Mouse (Mus musculus) C2C12 (cell line): ENCODE results near the gene Esam. TPM values are rescaled to one million over a fixed set of nuclear protein-coding genes. Genes with fewer than 3 reads are reported as not detected.

Experiments
- H3K27me3 ChIP-seq: one replicate; pipeline ENCODE4 v1.6.1; 2011; ENCODE audit not compliant: control insufficient read depth, insufficient read depth, insufficient read length
- H3K36me3 ChIP-seq: one replicate; pipeline ENCODE4 v1.6.1; 2011; ENCODE audit not compliant: control insufficient read depth, insufficient read depth
- H3K4me3 ChIP-seq: one replicate; pipeline ENCODE4 v1.5.1; 2011; ENCODE audit warnings: mild to moderate bottlenecking, control low read depth; ENCODE audit not compliant: poor library complexity, insufficient read depth, severe bottlenecking
- H3K79me2 ChIP-seq: one replicate; pipeline ENCODE4 v1.6.1; 2011; ENCODE audit not compliant: control insufficient read depth, insufficient read depth
- H3K79me3 ChIP-seq: one replicate; pipeline ENCODE4 v1.6.1; 2011; ENCODE audit warnings: low read depth, control low read depth
- H3ac ChIP-seq: one replicate; pipeline ENCODE3; 2011; ENCODE audit warnings: low read depth; ENCODE audit not compliant: control insufficient read depth, insufficient read length
- CEBPB ChIP-seq: IDR thresholded peaks from one replicate; pipeline ENCODE4 v1.6.1; 2011; ENCODE audit warnings: low read depth, mild to moderate bottlenecking, control low read depth, moderate library complexity
- CTCF ChIP-seq: IDR thresholded peaks from one replicate; pipeline ENCODE4 v1.5.1; 2011; ENCODE audit not compliant: control insufficient read depth, insufficient read depth, insufficient read length
- FOSL1 ChIP-seq: IDR thresholded peaks from one replicate; pipeline ENCODE4 v1.8.0; 2011; ENCODE audit warnings: mild to moderate bottlenecking, low read length; ENCODE audit not compliant: poor library complexity, insufficient read depth, severe bottlenecking
- MAX ChIP-seq: IDR thresholded peaks from one replicate; pipeline ENCODE4 v1.6.1; 2011; ENCODE audit warnings: mild to moderate bottlenecking, control low read depth
- MYOD1 ChIP-seq: IDR thresholded peaks from one replicate; pipeline ENCODE4 v1.6.1; 2011; ENCODE audit warnings: low read depth; ENCODE audit not compliant: control insufficient read depth, insufficient read length
- MYOG ChIP-seq: IDR thresholded peaks from one replicate; pipeline ENCODE4 v1.6.1; 2011; ENCODE audit not compliant: control insufficient read depth, insufficient read length; ENCODE audit errors: extremely low read depth
- USF1 ChIP-seq: IDR thresholded peaks from one replicate; pipeline ENCODE4 v1.6.1; 2011; ENCODE audit warnings: low read depth, mild to moderate bottlenecking, control low read depth, moderate library complexity
- polyA plus RNA-seq: library from polyadenylated mRNA; unstranded; fragments of >200 nt; fragmentation: generic; extraction: Trizol; gene quantifications from one replicate; pipeline ENCODE4 v1.2.1, GENCODE M21; 2012; ENCODE audit warnings: missing spikeins

The Esam gene
- polyA plus RNA-seq, 1 experiment, result 0.06 TPM

DNA sequence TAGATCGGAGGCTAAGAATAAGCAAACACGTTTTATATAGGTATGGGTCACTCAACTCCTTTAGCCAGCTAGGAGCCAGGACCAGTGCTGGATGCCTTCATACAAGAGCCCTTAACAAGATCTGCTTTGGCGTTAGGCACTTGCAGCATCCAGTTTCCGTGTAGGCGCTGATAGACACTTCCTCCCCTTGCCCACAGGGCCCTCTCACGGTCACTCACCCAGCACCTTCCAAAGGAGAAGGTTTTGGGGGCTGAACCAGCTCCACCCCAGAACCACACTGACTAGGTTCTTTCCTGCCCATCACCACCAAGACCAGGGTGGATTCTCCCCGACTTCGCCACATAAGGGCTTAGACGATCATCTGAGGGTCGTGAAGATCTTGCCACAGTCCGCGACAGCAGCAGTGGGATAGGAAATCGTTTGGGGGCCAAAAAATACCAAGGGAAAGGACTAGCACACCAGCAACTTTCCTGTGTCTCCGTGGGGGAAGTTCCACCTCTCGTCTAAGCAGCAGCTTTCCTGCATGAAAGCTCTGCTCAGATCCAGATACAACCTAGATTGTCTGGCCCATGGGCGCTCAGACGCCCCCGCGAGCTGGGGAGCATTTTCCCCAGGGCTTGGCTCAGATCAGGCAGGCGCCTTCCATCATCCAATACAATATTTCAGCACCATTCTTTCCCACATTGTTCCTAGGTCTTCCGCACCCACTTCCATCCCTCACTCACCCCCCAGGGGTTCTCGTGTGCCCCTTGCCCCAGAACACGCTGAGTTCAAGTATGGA is 24.1 kb downstream of the Esam start:
- Histone ChIP-seq H3K79me3 (no peaks in the 10 kb centered on the region), H3K27me3 (peaks cover 8% of the 10 kb centered on the region), H3K36me3 (no peaks in the 10 kb centered on the region), H3K4me3 (peak overlapping the region; percentile 11), H3ac (peak overlapping the region; percentile 47), H3K79me2 (no peaks in the 10 kb centered on the region)
- no peak for TF ChIP-seq USF1
- no peak for TF ChIP-seq FOSL1
- TF ChIP-seq CEBPB, result no peak

DNA sequence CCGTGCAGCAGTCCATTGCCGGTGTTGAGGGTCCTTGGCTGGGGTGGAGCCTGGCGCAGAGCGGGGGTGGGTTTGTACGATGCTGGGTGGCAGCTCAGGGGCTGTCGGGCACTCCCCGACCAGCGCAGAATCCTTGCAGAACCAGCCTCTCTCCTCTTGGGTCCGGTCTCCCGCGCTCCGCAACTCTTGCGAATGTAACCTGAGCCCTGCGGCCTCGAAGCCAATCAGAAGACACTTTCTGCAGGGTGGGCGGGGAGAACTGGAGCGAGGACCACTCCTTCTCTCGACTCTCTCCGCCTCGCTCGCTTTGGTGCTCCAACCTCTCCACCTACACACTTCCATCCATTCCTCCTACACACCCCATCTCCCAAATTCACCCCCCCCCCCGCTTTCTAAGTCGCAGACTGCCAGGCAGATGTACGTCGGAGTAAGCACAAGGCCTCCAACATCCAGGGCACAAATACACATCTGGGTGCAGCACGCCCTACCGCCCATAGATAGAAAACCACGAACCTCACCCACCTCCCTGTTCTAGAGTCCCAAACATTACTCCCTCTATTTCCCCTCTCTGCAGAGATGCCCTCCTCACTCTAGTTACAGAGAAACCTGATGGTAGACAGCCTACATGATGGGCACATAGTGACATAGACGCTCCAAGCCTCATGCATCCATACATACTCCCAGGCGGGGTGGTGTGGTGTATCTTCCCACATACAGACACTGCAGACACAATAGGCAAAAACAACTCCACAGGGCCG is 24.8 kb downstream of the Esam start, which contains the start of gene Nrgn:
Gene Nrgn, minus strand, starts transcription at position 369 of the 758 bp plus-strand sequence.
- Histone ChIP-seq H3K36me3 (no peaks in the 10 kb centered on the region), H3ac (peak within 1 kb of the TSS; percentile 47), H3K79me2 (no peaks in the 10 kb centered on the region), H3K27me3 (peaks cover 12% of the 10 kb centered on the region), H3K79me3 (no peaks in the 10 kb centered on the region), H3K4me3 (peak within 1 kb of the TSS; percentile 11)
- no peak for TF ChIP-seq FOSL1
- no peak for TF ChIP-seq CEBPB
- TF ChIP-seq USF1, result no peak
- TF ChIP-seq MYOD1, result no peak
- TF ChIP-seq MAX, result no peak
- TF ChIP-seq CTCF, result no peak
- TF ChIP-seq MYOG, result no peak

DNA sequence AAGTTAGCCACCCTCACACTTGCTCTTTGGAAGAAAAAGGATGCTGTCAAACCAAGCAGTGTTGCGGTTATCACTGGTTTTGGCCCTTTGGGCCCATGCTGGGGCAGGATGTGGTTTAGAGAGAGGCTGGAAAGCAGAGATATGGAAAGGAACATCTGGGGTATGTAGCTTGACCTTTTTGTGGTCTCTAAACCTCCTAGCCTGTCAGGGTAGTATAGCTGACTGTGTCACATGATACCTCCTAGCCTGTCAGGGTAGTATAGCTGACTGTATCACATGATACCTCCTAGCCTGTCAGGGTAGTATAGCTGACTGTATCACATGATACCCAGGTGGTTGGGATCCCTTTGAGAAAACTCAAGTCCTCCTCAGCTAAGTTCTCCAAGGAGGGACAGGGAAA is 26.4 kb downstream of the Esam start:
- H3K79me2 ChIP-seq, result no peaks in the 10 kb centered on the region

DNA sequence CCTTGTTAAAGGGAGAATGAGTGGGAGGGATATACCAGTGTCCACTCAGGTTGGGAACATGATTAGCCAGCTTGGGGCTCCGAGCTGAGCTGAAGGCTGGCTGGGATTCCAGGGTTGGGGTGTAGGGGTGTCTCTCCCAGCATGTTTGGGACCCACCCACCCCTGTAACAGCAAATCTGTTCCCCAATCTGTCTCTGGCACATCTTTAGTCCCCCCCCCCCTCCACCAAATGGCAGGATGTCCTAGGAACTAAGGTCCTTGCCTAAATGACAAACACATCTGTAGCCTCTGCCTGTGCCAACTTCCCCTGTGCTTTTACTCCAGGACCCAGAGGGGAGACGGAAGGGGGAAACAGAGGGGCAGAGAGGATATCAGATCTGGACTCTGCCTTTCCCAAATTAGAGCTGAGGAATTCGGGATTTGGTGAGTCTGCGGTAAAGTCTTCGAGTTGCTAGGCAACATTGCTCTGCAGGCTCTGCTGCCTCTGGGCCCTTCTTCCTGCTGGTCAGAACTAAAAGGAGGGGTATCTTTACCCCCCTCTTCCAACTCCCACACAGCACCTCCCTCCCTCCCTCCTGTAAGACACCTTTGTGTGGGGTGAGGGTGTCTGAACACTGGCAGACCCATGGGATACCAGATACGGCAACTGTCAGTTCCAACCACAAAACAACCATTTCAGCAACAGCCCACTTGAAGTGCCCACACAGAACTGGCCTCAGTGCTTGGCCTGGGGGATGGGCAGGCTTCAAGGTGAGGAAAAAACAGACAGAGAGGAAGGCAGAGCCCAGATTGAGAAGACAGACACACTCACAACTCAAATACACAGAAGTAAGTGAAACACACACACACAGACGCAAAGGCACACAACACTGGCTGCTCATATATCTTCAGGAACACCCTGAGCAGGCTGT is 27.2 kb downstream of the Esam start, which contains the start of gene Siae:
Gene Siae, plus strand, starts transcription at position 861 of the 911 bp plus-strand sequence.
- Histone ChIP-seq H3K79me2 (no peaks in the 10 kb centered on the region), H3K27me3 (peaks cover 18% of the 10 kb centered on the region), H3K36me3 (no peaks in the 10 kb centered on the region), H3K4me3 (no peak within 1 kb of the TSS), H3K79me3 (no peaks in the 10 kb centered on the region), H3ac (no peak within 1 kb of the TSS)
- TF ChIP-seq FOSL1, result no peak
- TF ChIP-seq MAX, result no peak
- no peak for TF ChIP-seq USF1
- TF ChIP-seq CTCF, result no peak
- no peak for TF ChIP-seq CEBPB
- TF ChIP-seq MYOG, result no peak
- TF ChIP-seq MYOD1, result no peak

More for the DNA sequence above, 26.4 kb downstream of the Esam start:
- TF ChIP-seq MAX, result no peak
- TF ChIP-seq USF1, result peak; percentile 68
- Histone ChIP-seq H3K79me3 (no peaks in the 10 kb centered on the region), H3K36me3 (no peaks in the 10 kb centered on the region), H3K27me3 (peaks cover 18% of the 10 kb centered on the region), H3ac (no peak overlapping the region), H3K4me3 (no peak overlapping the region)

DNA sequence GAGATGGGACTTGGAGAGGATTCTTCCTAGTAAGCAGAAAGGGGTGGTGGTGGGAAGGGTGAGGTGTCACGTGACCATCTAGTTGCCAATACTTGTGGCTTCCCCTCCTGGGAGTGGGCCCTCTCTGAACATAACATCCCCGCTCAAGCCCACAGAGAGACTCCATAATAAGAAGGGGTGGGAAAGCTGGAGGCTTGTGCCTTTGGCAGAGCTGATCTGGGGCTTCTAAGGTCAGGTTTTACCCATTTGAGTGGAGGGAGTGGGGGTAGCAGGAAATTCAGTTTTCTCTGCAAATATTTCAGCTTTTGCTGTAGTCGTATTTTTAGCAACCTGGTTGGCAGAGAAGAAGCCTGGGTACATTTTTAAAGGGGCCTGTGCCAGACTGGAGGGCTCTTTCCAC is 28.5 kb downstream of the Esam start:
- H3K4me3 ChIP-seq, result no peak overlapping the region
- peaks cover 16% of the 10 kb centered on the region for H3K27me3 ChIP-seq
- H3ac ChIP-seq, result no peak overlapping the region
- H3K36me3 ChIP-seq, result no peaks in the 10 kb centered on the region
- H3K79me2 ChIP-seq, result no peaks in the 10 kb centered on the region
- H3K79me3 ChIP-seq, result no peaks in the 10 kb centered on the region
- TF ChIP-seq USF1, result peak; percentile 40
- no peak for TF ChIP-seq MAX
